Mouse (Mus musculus) heart, embryonic 16.5 days (tissue): Measurements from ENCODE around the gene Ror1. TPM values are rescaled to one million over a fixed set of nuclear protein-coding genes. Genes with fewer than 3 reads are reported as not detected.
A peak's percentile ranks its signal among the peaks of the same experiment; 100 is the strongest.

Source experiments
- ATAC-seq: fragments of 200-750 bp; cut with Nextera tagmentation; replicated peaks from 2 replicates; pipeline ENCODE4 v1.8.0; 2017; ENCODE audit warnings: moderate number of reproducible peaks; ENCODE audit not compliant: insufficient read depth, low FRiP score; ENCODE audit errors: extremely low read depth
- H3K27ac ChIP-seq: fragments of 300-500 bp; sonication (generic); 2 replicates; pipeline ENCODE4 v1.5.1; 2014; ENCODE audit warnings: mild to moderate bottlenecking, low read length, control low read depth, moderate library complexity
- H3K27me3 ChIP-seq: fragments of 300-500 bp; sonication (generic); 2 replicates; pipeline ENCODE4 v1.6.1; 2014; ENCODE audit warnings: low read length, mixed read lengths; ENCODE audit not compliant: control insufficient read depth, insufficient read depth
- H3K36me3 ChIP-seq: fragments of 300-500 bp; sonication (generic); 2 replicates; pipeline ENCODE4 v1.6.1; 2014; ENCODE audit not compliant: control insufficient read depth, insufficient read depth
- H3K4me1 ChIP-seq: fragments of 300-500 bp; sonication (generic); 2 replicates; pipeline ENCODE4 v1.6.1; 2014; ENCODE audit warnings: low read length, mixed read lengths; ENCODE audit not compliant: control insufficient read depth, insufficient read depth
- H3K4me2 ChIP-seq: fragments of 300-500 bp; sonication (generic); 2 replicates; pipeline ENCODE4 v1.6.1; 2014; ENCODE audit warnings: low read depth, mild to moderate bottlenecking, control low read depth, low read length
- H3K4me3 ChIP-seq: fragments of 300-500 bp; sonication (generic); 2 replicates; pipeline ENCODE4 v1.5.1; 2014; ENCODE audit warnings: mild to moderate bottlenecking, control low read depth, low read length
- H3K9ac ChIP-seq: fragments of 300-500 bp; sonication (generic); 2 replicates; pipeline ENCODE4 v1.6.1; 2014; ENCODE audit warnings: low read length, control low read depth
- H3K9me3 ChIP-seq: fragments of 300-500 bp; sonication (generic); replicated peaks from 2 replicates; pipeline ENCODE4 v1.6.1; 2016; ENCODE audit warnings: low read length; ENCODE audit not compliant: control insufficient read depth
- WGBS: fragments of 180-500 bp; shearing (Covaris S2); extraction: QIAGEN DNeasy Blood & Tissue Kit; methylation state at CpG from one replicate; pipeline ENCODE4 v1.1.7; 2014; 5-methylcytosine and 5-hydroxymethylcytosine counted together
- polyA plus RNA-seq: library from polyadenylated mRNA; unstranded; fragments of >200 nt; fragmentation: Nextera tagmentation; extraction: Ambion mirVana; gene quantifications from 2 replicates; pipeline ENCODE4 v1.2.1, GENCODE M21; 2015

Ror1 gene
- polyA plus RNA-seq, 1 experiment from 2014 or later: 10.7 TPM

DNA sequence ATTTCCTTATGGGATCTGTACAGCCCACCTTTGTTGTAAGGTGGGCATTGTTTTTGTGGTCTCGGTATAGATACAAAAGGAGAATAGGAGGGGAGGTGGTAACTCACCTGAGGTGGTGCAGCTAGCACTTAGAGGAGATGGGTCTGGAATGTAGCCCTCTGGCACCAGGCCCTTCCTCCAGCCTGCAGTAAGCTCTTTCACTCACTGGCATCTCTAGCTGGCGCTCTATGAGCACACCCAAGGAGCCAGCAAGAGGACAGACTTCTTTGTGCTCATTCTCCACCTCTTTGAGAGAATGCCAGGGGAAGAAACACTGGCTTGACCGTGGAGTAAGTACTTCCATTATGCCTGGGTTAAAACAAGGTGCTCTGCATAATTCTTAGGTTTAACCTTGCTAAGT is 36.7 kb downstream of the Ror1 start:
- H3K9me3 ChIP-seq: no peaks in the 10 kb centered on the region
- H3K27ac ChIP-seq: no peak overlapping the region
- H3K4me3 ChIP-seq: no peak overlapping the region
- H3K36me3 ChIP-seq: no peaks in the 10 kb centered on the region
- H3K27me3 ChIP-seq: no peaks in the 10 kb centered on the region
- no peak overlapping the region for H3K4me2 ChIP-seq
- ATAC-seq: no peak
- H3K4me1 ChIP-seq: peaks cover 29% of the 10 kb centered on the region
- WGBS: 77% methylated on average over 3 of the region's 3 CpGs
- no peak overlapping the region for H3K9ac ChIP-seq

DNA sequence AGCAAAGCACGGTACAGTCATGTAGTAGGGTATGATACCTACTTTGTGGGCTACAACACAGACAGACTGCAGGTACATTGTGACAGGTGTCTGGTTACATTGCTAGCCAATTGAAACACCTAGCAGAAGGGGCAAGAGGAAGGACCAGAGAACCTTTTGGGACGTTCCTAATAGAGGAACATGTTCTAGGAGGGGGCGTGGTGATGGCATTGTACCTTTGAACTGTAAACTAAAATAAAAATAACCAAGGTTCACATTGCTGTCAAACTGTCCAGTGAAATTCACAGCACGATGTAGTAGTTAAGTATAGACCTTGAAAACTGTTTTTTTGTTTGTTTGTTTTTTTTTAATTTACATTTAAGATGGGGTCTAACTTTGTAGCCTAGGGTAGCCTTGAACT is 40.5 kb downstream of the Ror1 start:
- Histone ChIP-seq H3K4me3 (no peak overlapping the region), H3K36me3 (no peaks in the 10 kb centered on the region), H3K9ac (no peak overlapping the region), H3K4me2 (no peak overlapping the region), H3K4me1 (peaks cover 15% of the 10 kb centered on the region), H3K27ac (no peak overlapping the region), H3K9me3 (no peaks in the 10 kb centered on the region), H3K27me3 (no peaks in the 10 kb centered on the region)
- 62% methylated on average over 4 of the region's 4 CpGs for WGBS
- ATAC-seq: no peak

DNA sequence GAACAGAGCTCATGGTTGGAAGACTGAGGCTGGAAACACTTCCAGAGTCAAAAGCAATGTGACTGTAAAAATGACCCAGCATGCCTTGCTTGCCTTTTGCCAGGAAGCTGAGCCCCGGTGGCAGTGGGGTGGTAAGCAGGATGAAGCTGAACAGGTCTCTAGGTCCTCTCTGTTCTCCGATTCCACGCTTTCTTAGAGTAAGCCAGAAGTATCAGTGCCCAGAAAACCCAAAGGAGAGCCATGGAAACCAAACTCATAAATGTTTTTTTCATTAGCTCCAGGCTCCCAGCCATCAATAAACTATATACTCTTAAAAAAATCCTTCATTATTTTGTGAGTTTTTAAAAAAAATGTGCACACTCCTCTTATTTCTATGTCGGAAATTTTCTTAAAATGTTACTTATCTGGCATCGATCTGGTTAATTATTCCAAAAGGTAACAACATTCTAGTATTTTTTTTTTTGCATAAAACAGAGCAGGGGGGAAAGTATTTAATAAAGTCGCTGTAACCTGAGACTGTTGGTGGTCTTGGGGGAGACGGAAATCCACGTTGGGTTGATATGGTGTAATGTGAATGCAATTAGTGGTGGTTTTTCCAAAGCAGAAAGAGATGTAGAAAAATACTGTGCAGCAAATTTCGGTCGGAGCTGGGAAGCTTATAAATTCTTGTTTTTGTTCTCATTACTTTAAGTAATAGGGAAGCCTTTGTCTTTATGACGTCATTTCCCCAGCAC is 41.7 kb downstream of the Ror1 start:
- Histone ChIP-seq H3K9ac (no peak overlapping the region), H3K4me3 (no peak overlapping the region), H3K9me3 (no peaks in the 10 kb centered on the region), H3K27ac (no peak overlapping the region), H3K27me3 (no peaks in the 10 kb centered on the region), H3K4me2 (no peak overlapping the region), H3K36me3 (no peaks in the 10 kb centered on the region), H3K4me1 (peaks cover 17% of the 10 kb centered on the region)
- no peak for ATAC-seq
- 88% methylated on average over 11 of the region's 11 CpGs for WGBS

DNA sequence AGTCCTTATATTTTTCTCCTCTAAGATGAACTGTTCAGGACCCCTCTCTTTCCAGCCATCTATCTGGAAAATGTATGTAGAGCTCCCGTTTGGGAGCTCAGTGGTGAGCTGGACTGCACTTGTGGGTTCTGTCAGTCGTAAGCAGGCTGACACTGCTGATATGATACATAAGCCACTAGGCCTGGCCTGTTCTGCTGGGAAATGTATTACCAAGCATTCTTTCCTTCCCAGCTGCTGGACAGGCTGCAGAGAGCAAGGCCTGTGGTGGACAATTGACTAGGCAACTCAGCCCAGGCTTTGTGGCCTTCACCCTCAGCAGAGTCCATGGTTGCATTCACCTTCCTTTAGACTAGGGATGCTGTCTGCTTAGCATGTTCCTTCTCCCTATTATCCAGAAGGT is 46.0 kb downstream of the Ror1 start:
- peaks cover 14% of the 10 kb centered on the region for H3K4me1 ChIP-seq
- H3K9me3 ChIP-seq: no peaks in the 10 kb centered on the region
- ATAC-seq: peak; percentile 45
- H3K27me3 ChIP-seq: no peaks in the 10 kb centered on the region
- peak overlapping the region; percentile 17; the same call in 1 of the 2 replicates for H3K27ac ChIP-seq
- no peak overlapping the region for H3K4me3 ChIP-seq
- no peaks in the 10 kb centered on the region for H3K36me3 ChIP-seq
- no peak overlapping the region for H3K4me2 ChIP-seq
- no peak overlapping the region for H3K9ac ChIP-seq
- WGBS: 17% methylated on average over 2 of the region's 2 CpGs

DNA sequence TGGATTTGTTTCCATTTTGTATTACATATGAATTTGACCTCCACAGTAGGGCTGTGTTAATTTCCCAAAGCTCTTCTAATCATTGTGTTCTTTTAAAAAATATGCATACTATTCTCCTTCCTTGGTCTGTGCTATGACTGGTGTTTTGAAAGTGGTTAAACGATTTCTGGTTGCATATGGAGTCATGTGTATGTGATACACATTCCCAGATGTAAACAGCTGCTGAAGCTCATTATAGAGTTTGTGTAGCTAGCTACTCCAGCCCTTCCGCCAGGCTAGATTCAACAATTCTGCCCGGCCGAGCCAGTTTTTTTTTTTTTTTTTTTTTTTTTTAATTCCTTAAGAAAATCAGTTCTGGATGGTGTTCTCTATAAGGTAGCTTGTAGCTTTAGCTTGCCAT is 49.2 kb downstream of the Ror1 start:
- no peak overlapping the region for H3K9ac ChIP-seq
- no peak overlapping the region for H3K27ac ChIP-seq
- WGBS: 74% methylated on average over 4 of the region's 4 CpGs
- ATAC-seq: no peak
- H3K36me3 ChIP-seq: no peaks in the 10 kb centered on the region
- no peaks in the 10 kb centered on the region for H3K9me3 ChIP-seq
- no peak overlapping the region for H3K4me2 ChIP-seq
- H3K27me3 ChIP-seq: no peaks in the 10 kb centered on the region
- peaks cover 12% of the 10 kb centered on the region for H3K4me1 ChIP-seq
- H3K4me3 ChIP-seq: no peak overlapping the region

DNA sequence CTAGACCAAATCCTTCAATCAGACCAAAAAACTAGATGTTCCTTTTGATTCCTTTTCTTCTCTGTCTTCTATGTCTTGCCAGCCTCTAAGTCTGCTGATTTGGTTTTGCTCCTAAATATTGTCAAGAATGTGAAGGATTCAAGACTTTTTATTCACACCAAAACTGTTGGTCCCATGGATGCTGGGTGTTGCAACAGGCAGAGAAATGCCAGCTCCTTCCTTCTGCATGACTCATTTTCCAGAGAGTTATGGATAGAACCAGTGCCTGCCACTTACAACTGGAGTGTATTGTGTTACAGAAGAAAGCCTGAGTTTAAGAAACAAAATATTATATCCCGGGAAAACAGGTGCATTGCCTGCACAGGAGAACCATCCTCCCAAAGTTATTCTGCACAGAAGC is 55.2 kb downstream of the Ror1 start:
- Histone ChIP-seq H3K4me1 (peaks cover 14% of the 10 kb centered on the region), H3K9me3 (no peaks in the 10 kb centered on the region), H3K27ac (no peak overlapping the region), H3K27me3 (no peaks in the 10 kb centered on the region), H3K4me3 (no peak overlapping the region), H3K9ac (no peak overlapping the region), H3K36me3 (no peaks in the 10 kb centered on the region), H3K4me2 (no peak overlapping the region)
- ATAC-seq: no peak
- WGBS: 83% methylated on average over 1 of the region's 1 CpGs

DNA sequence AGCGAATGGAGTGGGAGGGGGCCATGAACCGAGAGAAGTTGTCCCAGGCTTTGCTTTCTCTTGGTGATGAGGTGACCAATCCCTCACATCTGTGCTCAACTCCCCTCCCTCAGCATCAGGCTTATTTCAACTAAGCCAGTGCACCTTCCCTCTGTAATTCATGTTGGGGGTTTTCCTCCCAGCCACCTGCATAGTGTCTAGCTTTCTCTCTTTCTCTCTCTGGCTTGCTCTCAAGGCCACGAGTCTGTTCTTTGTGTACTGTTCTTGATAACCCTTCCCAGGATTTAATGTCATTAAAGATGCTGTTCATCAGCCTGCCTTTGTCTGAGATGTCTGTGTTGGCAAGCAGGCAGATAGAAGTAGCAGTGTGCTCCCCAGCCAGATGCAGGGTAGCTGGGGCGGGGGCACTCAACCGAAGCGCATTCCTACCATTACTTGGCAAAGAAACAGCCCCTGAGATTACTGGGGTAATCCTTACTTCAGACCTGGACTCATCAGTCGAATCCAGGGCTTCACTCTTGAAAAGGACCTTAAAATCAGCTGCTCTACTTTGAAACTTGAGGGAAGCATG is 59.1 kb downstream of the Ror1 start:
- no peak overlapping the region for H3K4me3 ChIP-seq
- H3K36me3 ChIP-seq: no peaks in the 10 kb centered on the region
- H3K4me1 ChIP-seq: peaks cover 18% of the 10 kb centered on the region
- H3K9me3 ChIP-seq: no peaks in the 10 kb centered on the region
- H3K27me3 ChIP-seq: no peaks in the 10 kb centered on the region
- WGBS: 51% methylated on average over 7 of the region's 7 CpGs
- 0 out of 2 replicates have a peak, but pooled peaks have one; percentile 28 for ATAC-seq
- H3K27ac ChIP-seq: no peak overlapping the region
- no peak overlapping the region for H3K9ac ChIP-seq
- H3K4me2 ChIP-seq: no peak overlapping the region

DNA sequence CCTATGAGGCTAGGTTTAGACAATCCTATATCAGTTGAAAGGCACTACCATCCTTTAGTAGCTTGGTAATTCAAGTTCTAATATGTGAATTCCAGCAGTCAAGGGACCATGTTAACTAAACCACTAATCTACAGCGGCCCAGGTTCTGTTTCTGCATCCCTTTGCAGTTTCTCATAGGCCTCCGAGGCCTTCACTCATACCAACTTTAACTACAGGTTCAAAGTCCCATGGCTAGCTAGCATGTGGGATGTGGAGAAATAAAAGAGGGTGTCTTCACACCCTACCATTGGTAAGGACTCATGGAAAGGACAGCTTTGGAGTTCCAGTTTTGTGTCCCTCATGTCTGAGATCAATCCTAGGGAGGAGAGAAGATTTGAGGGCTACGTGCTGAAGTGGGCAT is 60.1 kb downstream of the Ror1 start:
- H3K4me1 ChIP-seq: peaks cover 18% of the 10 kb centered on the region

DNA sequence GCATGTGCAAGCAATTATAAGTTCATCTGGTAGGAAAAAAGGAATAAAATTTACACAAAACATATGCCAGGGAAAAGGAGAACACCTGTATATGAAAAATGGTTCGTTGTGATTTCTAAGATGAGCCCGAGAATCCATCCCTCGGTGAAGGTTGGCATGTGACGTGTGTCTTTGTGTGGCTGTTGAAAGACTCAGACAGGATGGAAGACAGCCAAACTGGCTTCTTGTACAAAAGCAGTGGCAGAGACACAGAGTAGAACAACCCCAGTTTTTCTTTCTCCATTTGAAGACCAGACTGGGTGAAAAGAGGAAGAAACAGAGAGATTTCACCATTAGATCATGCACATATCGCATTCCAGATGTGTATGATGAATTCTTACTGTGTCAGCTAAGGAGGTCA is 62.8 kb downstream of the Ror1 start:
- H3K4me2 ChIP-seq: no peak overlapping the region
- no peaks in the 10 kb centered on the region for H3K9me3 ChIP-seq
- H3K36me3 ChIP-seq: no peaks in the 10 kb centered on the region
- no peaks in the 10 kb centered on the region for H3K27me3 ChIP-seq
- ATAC-seq: no peak
- peaks cover 29% of the 10 kb centered on the region for H3K4me1 ChIP-seq
- no peak overlapping the region for H3K27ac ChIP-seq
- 58% methylated on average over 5 of the region's 5 CpGs for WGBS
- no peak overlapping the region for H3K9ac ChIP-seq
- no peak overlapping the region for H3K4me3 ChIP-seq

More for the DNA sequence above, 60.1 kb downstream of the Ror1 start:
- Histone ChIP-seq H3K4me3 (no peak overlapping the region), H3K27me3 (no peaks in the 10 kb centered on the region), H3K27ac (no peak overlapping the region), H3K36me3 (no peaks in the 10 kb centered on the region), H3K9ac (no peak overlapping the region), H3K4me2 (no peak overlapping the region), H3K9me3 (no peaks in the 10 kb centered on the region)
- no peak for ATAC-seq
- 91% methylated on average over 3 of the region's 3 CpGs for WGBS
